Mouse (Mus musculus): ENCODE data around the gene H2-D1.
"Not testable (repeated sequence)": the region's sequence is repeated elsewhere in the genome, so short reads cannot be mapped to it uniquely, and the experiment has no call there.

DNA sequence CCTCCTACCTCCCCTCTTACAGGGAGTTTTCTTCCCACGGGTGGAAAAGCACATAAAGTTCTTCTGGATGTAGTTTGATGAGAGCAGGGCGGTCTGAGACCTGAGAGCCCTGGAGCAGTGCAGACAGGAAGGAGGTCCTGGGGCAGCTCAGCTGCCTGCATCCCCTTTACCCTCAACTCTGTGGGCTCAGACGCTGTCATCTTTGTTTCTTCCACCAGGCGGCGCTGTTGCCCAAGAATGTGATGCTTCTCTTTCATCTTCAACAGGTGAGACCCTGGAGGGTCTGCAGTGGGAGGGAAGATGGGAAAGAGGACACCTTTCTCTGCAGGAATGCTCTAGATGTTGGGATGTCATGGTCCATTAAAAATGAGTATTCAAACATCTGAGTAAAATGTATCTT lies 33.3 kb downstream of the H2-D1 start:
- not testable (repeated sequence) for TF ChIP-seq POLR2A (IDR thresholded peaks at IDR 0.05; ENCODE audit: low read depth, low read length)
- peak; percentile 28; the same call in 1 of the 2 replicates for TF ChIP-seq CTCF (IDR thresholded peaks at IDR 0.05; ENCODE audit: borderline replicate concordance, insufficient read depth, low read length)
